Mouse (Mus musculus) forebrain, embryonic 12.5 days (tissue): Measurements from ENCODE around the gene Cd209a. TPM values are rescaled to one million over a fixed set of nuclear protein-coding genes. Genes with fewer than 3 reads are reported as not detected.

Experiments used
- ATAC-seq: fragments of 200-750 bp; cut with Nextera tagmentation; 2 replicates; pipeline ENCODE4 v1.8.0; 2017; ENCODE audit warnings: moderate TSS enrichment; ENCODE audit not compliant: low FRiP score
- H3K27ac ChIP-seq: fragments of 300-500 bp; sonication (generic); 2 replicates; pipeline ENCODE4 v1.5.1; 2016; ENCODE audit warnings: mild to moderate bottlenecking
- H3K27me3 ChIP-seq: fragments of 300-500 bp; sonication (generic); 2 replicates; pipeline ENCODE4 v1.6.1; 2016; ENCODE audit warnings: mild to moderate bottlenecking
- H3K36me3 ChIP-seq: fragments of 300-500 bp; sonication (generic); replicated peaks from 2 replicates; pipeline ENCODE4 v1.6.1; 2016; ENCODE audit warnings: mild to moderate bottlenecking
- H3K4me1 ChIP-seq: fragments of 300-500 bp; sonication (generic); 2 replicates; pipeline ENCODE4 v1.6.1; 2016
- H3K4me2 ChIP-seq: fragments of 300-500 bp; sonication (generic); 2 replicates; pipeline ENCODE4 v1.6.1; 2016; ENCODE audit warnings: mild to moderate bottlenecking, moderate library complexity
- H3K4me3 ChIP-seq: fragments of 300-500 bp; sonication (generic); replicated peaks from 2 replicates; pipeline ENCODE4 v1.5.1; 2016; ENCODE audit warnings: mild to moderate bottlenecking
- H3K9ac ChIP-seq: fragments of 300-500 bp; sonication (generic); 2 replicates; pipeline ENCODE4 v1.6.1; 2016; ENCODE audit warnings: mild to moderate bottlenecking
- H3K9me3 ChIP-seq: fragments of 300-500 bp; sonication (generic); 2 replicates; pipeline ENCODE4 v1.6.1; 2016
- WGBS: fragments of 180-500 bp; shearing (Covaris S2); methylation state at CpG from one replicate; pipeline ENCODE4 v1.1.7; 2016; 5-methylcytosine and 5-hydroxymethylcytosine counted together
- microRNA-seq: library from miRNA; unstranded; fragments of <30 nt; microRNA quantifications from one replicate; pipeline ENCODE4, GENCODE M21; 2017
- polyA plus RNA-seq: library from polyadenylated mRNA; unstranded; fragments of >200 nt; fragmentation: Nextera tagmentation; extraction: Ambion mirVana; gene quantifications from 2 replicates; pipeline ENCODE4 v1.2.1, GENCODE M21; 2016

Gene Cd209a
- polyA plus RNA-seq, 1 experiment from 2014 or later = not detected

- no peaks in the 10 kb centered on the region for H3K27me3 ChIP-seq
- H3K36me3 ChIP-seq = no peaks in the 10 kb centered on the region
- no peak overlapping the region for H3K4me2 ChIP-seq
- no peak for ATAC-seq
- H3K9me3 ChIP-seq = no peaks in the 10 kb centered on the region
- H3K27ac ChIP-seq = no peak overlapping the region
- no peak overlapping the region for H3K9ac ChIP-seq
- no peak overlapping the region for H3K4me3 ChIP-seq
- 60% methylated on average over 4 of the region's 4 CpGs for WGBS
- H3K4me1 ChIP-seq = no peaks in the 10 kb centered on the region
Measured at GRCm38 (mm10) chr8:3705711-3706110, 43.1 kb downstream of the Cd209a start.

- Histone ChIP-seq H3K9me3 (no peaks in the 10 kb centered on the region), H3K9ac (no peak overlapping the region), H3K36me3 (no peaks in the 10 kb centered on the region), H3K4me3 (no peak overlapping the region), H3K4me1 (no peaks in the 10 kb centered on the region), H3K4me2 (no peak overlapping the region), H3K27me3 (no peaks in the 10 kb centered on the region), H3K27ac (no peak overlapping the region)
- ATAC-seq = no peak
- 97% methylated on average over 1 of the region's 1 CpGs for WGBS
Measured at GRCm38 (mm10) chr8:3701491-3701890, 47.3 kb downstream of the Cd209a start.

GRCm38 (mm10) chr8:3694121-3694520 lies 54.7 kb downstream of the Cd209a start, which contains the start of gene Fcer2a:
TSS of gene Fcer2a (minus strand) at chr8:3694175.
- H3K9me3 ChIP-seq = no peaks in the 10 kb centered on the region
- no peaks in the 10 kb centered on the region for H3K4me1 ChIP-seq
- no peak within 1 kb of the TSS for H3K27ac ChIP-seq
- no peak within 1 kb of the TSS for H3K9ac ChIP-seq
- WGBS = 82% methylated on average over 3 of the region's 3 CpGs
- ATAC-seq = no peak
- no peaks in the 10 kb centered on the region for H3K27me3 ChIP-seq
- no peak within 1 kb of the TSS for H3K4me3 ChIP-seq
- no peaks in the 10 kb centered on the region for H3K36me3 ChIP-seq
- no peak within 1 kb of the TSS for H3K4me2 ChIP-seq

Small RNAs within 50 kb of the gene (microRNA-seq; reads per million reads assigned to microRNA genes)
- not detected for gene Gm24934

Other genes starting within 250 kb of the Cd209a start
- gene Mcoln1, start 248.5 kb downstream of the Cd209a start, polyA plus RNA-seq = 68.5 and 72.4 TPM in 2 replicates
- gene Pnpla6, start 233.6 kb downstream of the Cd209a start, polyA plus RNA-seq = 22.7 and 24.2 TPM in 2 replicates
- gene C330021F23Rik, start 181.0 kb downstream of the Cd209a start, polyA plus RNA-seq = 2.9 and 3.1 TPM in 2 replicates
- gene Camsap3, start 161.7 kb downstream of the Cd209a start, polyA plus RNA-seq = 20.3 and 24.0 TPM in 2 replicates
- 65.8 and 68.7 TPM in 2 replicates for gene Xab2, start 127.7 kb downstream of the Cd209a start, polyA plus RNA-seq
- 115 and 121 TPM in 2 replicates for gene Pet100, start 127.4 kb downstream of the Cd209a start, polyA plus RNA-seq
- gene Pcp2, start 123.4 kb downstream of the Cd209a start, polyA plus RNA-seq = 0.43 TPM in 1 of 2 replicates, not detected in the other
- 28.7 and 29.3 TPM in 2 replicates for gene Stxbp2, start 118.0 kb downstream of the Cd209a start, polyA plus RNA-seq
- 0.32 and 0.46 TPM in 2 replicates for gene Retn, start 93.2 kb downstream of the Cd209a start, polyA plus RNA-seq
- 0.13 TPM in 1 of 2 replicates, not detected in the other for gene Mcemp1, start 83.2 kb downstream of the Cd209a start, polyA plus RNA-seq
- 6.7 and 7.0 TPM in 2 replicates for gene Fcor, start 76.6 kb downstream of the Cd209a start, polyA plus RNA-seq
- gene Trappc5, start 72.7 kb downstream of the Cd209a start, polyA plus RNA-seq = 44.6 and 44.8 TPM in 2 replicates
- 0.35 and 0.89 TPM in 2 replicates for gene Fcer2a, start 54.8 kb downstream of the Cd209a start, polyA plus RNA-seq
- not detected in 2 replicates for gene Clec4g, start 28.3 kb downstream of the Cd209a start, polyA plus RNA-seq
- not detected in 2 replicates for gene Cd209e, start 105.3 kb upstream of the Cd209a start, polyA plus RNA-seq
- gene Cd209d, start 129.6 kb upstream of the Cd209a start, polyA plus RNA-seq = not detected in 2 replicates
- not detected in 2 replicates for gene Cd209b, start 177.9 kb upstream of the Cd209a start, polyA plus RNA-seq
- 0.36 and 0.41 TPM in 2 replicates for gene Cd209c, start 205.8 kb upstream of the Cd209a start, polyA plus RNA-seq